Mouse (Mus musculus): ENCODE measurements around the gene Clps.
A peak's percentile ranks its signal among the peaks of the same experiment; 100 is the strongest.
"Not testable (repeated sequence)": the region's sequence is repeated elsewhere in the genome, so short reads cannot be mapped to it uniquely, and the experiment has no call there.

Gene Clps

DNA sequence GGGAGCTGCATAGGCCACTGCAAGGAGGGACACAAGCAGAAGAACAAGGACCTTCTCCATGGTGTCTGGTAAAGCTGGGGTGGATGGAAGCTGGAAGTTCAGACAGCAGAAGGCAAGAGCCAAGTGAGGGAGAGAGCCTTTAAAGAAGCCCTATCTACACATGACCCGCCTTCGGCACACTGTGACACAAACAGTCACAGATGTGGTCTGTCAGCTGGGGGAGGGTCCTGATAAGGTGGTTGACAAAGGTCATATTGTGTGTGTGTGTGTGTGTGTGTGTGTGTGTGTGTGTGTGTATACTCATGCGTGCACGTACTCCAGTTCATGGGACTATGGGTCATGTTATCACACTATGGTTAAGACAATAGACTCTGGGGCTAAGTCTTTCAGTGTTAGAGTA lies at the start of gene Clps:
Gene Clps, minus strand, starts transcription at position 169 of the 400 bp plus-strand sequence.
- DNase-seq (ENCODE audit: low spot score in 2 of 2) = no peak

DNA sequence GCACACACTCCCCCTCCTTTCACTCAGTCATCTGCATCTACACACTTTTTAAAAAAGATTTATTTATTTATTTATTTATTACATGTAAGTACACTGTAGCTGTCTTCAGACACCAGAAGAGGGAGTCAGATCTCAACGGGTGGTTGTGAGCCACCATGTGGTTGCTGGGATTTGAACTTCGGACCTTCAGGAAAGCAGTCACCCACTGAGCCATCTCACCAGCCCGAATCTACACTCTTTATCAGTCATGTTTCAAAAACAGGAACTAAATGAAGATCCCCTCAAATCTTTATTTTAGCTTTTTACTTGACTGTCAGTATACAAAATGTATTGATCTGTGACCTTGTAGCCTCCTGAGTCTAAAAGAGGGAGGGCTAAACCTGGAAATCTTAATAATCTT lies 49.0 kb upstream of the Clps start:
- no peak for DNase-seq (ENCODE audit: low spot score in 2 of 2)

DNA sequence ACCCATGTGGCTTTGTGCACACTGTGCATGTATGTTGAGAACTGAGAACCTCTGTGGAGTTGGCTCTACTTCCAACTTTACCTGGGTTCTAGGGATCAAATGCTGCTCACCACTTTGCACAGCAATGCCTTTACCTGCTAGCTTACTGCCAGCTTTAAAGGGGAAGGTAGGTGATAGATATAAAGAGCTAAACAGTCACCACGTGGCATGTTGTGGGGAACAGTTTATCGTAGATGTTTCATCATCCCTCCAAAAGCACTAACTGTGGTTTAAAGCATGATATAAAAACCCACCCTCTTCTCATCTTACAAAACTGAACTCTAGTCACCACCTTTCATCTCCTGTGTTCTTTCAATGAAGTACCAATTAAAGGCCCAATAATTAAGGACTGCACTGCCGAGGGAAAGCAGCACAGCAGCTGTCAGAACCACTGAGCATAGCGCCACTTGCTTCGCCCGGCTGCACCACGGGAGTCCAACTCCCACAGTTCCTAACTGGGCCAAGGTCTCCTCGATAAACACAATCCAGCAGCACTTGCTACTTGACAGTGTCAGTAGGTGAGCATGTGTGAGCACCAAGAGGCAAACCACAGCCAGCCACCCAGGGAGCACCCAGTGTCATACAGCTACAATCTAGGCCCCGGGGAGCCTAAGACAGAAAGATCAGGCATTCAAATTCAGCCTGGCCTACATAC lies 41.1 kb upstream of the Clps start:
- no peak for DNase-seq (ENCODE audit: low spot score in 2 of 2)

DNA sequence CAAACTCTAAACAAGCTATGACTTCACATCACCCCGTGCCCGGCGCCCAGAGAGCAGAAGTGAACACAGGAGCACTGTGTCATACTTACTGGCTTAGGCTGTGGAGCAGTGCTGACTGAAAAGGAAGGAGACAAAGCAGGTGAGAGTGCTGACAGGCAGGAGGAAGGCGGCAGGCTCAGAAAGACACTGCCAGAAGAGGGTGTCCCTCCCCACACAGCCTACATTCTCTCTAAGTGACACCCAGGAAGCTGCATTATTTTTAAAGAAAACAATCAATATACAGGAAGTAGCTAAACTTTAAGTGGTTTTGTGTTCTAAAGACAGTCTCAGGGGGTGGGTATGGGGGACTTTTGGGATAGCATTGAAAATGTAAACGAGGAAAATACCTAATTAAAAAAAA lies 40.2 kb upstream of the Clps start:
- DNase-seq (ENCODE audit: low spot score in 2 of 2) = no peak

DNA sequence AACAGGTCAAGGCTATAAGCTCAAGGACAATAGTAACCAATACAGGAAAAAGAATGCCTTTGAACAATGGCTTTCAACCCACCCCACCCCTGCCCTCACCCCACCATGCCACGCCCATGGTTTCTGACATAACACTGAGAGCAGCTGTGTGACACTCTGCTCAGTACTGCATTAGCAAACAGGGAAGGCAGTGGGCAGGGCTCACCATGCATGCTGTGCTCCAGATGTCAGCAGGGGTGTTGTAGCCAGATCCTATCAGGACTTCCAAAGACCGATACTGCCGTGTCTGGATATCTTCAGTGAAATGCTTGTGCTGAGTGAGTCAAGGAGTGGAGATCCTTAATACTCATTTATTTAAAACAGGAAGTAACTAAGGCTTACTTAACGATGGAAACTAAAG lies 33.4 kb upstream of the Clps start:
- DNase-seq (ENCODE audit: low spot score in 2 of 2) = no peak

DNA sequence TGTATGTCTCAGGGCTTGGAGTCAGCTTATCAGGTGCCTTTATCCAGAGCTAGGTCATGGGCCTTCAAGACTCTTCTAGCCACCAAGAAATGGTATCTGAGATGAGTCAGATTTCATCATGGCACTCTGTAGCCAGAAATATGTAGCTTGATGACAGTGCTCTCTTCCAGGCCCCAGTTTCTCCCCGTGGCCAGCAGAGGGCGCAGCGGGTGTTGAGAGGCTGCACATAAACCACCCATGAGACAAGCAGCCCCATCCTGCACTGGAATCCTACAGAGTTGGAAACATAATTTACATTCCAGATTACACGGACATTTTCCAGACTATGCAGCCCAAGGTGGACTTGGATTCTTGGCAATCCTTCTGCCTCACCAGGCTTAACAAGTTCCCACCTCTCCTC lies 32.4 kb upstream of the Clps start:
- peak; percentile 44 to 70 for DNase-seq (ENCODE audit: low spot score in 2 of 2)

DNA sequence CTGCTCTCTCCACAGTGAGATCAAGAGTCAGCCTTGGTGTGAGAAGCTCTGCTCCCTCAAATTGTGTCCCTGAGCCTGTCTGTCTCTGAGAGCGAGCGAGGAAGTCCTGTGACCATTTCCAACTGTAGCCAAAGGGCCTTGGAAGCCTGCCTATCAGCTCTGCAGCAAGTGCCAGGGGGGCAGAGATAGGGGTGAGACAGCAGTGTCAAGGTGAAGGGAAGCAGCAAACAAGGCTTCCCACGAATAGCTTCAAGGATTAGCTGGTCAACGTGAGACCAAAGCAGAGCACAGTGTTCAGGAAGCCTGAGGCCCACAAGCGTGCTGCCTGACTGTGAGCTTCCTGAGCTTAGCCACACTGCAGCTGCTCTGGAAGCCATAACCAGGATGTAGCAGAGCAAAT lies 30.9 kb upstream of the Clps start:
- DNase-seq (ENCODE audit: low spot score in 2 of 2) = no peak

DNA sequence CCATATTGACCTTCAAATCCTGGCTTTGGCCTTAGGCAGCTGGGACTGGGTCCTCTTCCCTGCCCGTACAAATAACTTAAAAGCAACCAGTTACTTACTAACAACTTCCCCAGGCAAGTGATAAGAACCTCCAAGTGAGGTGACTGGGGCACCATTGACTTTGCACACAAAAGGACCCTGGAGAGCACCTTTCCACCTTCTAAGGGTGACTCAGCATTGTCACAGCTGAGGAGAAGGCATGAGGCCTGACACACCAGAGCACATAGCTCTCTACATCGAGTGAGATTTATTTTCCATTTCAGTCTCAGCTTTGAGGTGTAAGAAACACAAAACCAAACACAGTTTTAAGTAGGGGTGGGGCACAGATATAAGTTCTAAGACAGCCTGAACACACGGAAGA lies 30.0 kb upstream of the Clps start:
- DNase-seq (ENCODE audit: low spot score in 2 of 2) = no peak

DNA sequence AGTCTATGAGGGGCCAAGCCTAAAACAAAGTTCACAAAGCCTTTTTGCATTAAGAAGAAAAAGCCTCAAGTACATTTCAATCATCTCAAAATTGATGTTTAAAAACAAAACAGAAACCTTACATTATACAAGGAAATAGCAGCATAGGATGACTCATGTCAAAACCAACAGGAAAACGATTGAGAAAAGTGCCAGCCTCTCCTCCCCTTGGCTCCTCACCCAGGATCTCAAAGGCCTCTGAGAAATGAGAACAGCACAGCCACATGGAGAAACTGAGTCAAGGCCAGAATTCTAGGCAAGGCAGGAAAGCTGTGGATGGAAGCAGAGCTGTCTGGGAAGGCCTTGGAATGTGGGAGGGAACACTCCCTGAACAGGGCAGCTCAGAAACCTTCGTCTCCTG lies 28.0 kb upstream of the Clps start:
- no peak for DNase-seq (ENCODE audit: low spot score in 2 of 2)

DNA sequence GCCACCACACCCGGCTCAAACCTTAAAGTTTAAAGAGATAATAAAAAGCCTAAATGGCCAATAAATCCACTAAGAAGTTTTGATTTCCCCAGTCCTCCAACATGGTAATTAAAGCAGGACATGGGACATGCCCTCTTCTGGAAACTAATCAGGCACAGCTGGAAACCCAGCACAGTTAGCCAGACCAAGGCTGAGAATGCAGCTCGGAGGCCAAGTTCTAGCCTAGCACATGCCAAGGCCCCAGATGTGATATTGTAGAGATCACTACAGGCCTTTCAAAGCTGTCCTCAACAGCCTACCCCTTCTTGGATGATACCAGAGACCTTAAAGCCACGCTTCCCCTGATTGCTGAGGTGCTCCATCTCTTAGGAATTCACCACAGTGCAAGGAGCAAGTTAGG lies 25.9 kb upstream of the Clps start:
- DNase-seq (ENCODE audit: low spot score in 2 of 2) = no peak

DNA sequence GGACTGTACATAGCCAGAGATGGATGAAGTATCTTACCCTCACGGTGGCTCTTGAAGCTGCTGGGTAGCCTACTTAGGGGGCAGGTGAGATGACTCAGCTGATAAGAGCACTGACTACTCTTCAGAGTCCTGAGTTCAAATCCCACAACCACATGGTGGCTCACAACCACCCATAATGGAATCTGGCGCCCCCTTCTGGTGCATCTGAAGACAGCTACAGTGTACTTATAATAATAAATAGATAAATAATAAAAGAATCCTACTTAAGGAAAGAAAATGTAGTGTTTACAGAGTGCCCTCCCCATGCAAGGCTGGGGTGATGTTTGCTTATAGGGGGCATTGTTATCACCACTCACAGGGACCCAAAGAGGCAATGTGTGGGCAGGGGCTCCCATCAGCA lies 20.5 kb upstream of the Clps start:
- no peak for DNase-seq (ENCODE audit: low spot score in 2 of 2)

DNA sequence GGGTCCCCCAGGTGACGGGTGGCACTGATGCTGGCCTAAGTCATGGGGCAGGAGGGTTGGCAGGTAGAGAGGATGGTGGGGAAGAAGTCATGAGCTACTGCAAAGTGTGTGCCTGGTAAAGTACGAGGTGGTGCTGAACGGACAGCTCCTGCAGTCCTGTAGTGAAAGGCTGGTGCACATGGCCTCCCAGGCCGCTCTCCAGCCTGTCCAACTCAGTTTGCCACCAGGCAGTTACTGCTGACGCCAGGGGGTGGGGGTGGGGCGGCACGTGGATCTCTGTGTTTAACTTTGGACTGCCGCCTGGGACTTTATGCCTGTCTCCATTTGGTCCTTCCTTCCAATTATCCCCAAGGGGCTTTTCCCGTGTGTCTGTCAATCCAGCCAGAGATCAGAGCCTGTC lies 19.8 kb upstream of the Clps start:
- DNase-seq (ENCODE audit: low spot score in 2 of 2) = no peak

DNA sequence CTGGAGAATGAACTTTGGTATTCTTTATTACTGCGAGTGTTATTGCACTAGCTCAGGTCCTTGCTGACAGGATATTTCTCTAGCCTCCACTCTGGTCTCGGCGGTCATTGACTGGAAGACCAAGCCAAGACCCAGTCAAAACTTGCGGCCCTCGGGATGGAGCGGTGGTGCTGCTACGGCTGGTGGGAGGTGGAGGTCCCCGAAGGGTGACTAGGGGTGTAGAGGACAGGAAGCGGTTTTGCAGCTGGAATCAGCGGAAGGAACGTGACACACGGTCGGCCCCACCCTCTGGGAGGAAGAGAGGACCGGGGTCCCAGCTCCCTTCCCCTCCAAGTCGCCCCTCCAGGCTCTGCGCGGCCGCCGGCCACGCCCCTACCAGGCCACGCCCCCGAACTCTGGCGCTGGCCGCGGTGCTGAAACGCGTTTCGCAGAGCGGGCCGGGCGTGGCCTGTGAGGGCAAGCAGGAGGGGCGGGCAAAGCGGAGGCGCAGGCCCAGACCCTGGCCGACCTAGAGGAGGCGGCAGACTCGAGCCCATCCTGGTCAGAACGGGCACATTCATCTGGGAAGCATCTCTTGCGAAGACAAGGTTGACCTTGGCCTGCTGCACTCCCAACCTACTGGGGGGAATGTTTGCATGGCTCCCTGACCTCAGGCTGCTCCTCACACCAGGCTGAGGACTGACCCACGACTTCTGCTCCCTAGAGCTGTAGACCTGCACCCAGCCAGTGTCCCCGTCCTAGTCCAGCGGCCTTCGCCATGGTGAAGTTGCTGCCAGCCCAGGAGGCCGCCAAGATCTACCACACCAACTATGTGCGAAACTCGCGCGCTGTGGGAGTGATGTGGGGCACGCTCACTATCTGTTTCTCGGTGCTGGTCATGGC lies 14.9 kb upstream of the Clps start, which contains the start of gene Lhfpl5:
Gene Lhfpl5, plus strand, starts transcription at position 398 of the 882 bp plus-strand sequence.
- no peak for DNase-seq (ENCODE audit: low spot score in 2 of 2)

DNA sequence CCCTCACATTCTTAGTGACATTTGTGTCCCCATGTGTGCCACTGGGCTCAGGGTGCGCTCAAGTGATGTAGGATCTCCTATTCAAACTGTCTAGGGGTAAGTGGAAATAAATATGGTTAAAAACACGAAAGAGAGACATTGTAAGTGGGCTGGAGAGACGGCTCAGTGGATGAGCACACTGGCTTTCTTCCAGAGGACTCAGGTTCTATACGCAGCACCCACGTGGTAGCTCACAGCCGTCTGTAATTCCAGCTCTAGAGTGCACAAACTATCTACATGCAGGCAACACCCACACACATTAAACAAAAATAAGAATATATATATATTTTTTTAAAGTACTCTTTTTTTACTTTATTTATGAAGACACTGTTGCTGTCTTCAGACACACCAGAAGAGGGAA lies 12.4 kb upstream of the Clps start:
- DNase-seq (ENCODE audit: low spot score in 2 of 2) = no peak

DNA sequence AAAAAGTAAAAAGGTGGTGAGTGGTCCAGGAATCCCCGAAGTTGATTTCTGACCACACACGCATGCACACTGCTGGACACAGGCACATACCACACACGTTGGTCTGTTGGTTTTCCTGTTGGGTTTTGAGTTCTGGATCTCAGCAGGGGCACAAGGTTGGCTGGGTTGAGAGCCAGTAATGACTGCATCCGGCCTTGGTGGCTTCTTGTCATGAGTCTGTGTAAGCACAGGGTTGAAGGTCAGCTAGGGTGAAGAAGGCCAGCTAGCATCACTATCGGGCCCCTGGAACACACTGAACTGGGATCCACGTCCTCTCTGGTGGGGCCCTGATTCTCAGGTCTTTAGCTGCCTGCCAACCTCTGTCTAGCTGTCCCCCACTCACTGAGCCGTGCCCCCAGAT lies 12.0 kb upstream of the Clps start:
- DNase-seq (ENCODE audit: low spot score in 2 of 2) = no peak

DNA sequence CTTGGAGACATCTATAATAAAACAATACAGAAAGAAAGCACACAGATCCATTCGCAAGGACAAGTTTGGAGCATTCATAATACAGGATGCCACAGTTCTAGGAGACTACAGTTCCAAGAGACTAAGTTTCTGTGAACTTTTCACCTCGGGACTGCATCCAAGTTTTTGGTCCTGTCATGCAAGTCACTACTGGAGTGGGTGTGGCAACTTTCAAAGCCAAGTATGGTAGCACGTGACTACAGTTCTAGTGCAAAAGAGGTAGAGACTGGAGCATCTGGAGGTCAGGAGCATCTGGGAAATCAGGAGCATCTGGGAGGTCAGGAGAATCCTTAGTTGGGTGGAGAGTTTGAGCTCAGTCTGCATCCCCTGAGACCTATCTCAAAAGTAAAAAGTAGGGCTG lies 11.3 kb upstream of the Clps start:
- DNase-seq (ENCODE audit: low spot score in 2 of 2) = no peak

DNA sequence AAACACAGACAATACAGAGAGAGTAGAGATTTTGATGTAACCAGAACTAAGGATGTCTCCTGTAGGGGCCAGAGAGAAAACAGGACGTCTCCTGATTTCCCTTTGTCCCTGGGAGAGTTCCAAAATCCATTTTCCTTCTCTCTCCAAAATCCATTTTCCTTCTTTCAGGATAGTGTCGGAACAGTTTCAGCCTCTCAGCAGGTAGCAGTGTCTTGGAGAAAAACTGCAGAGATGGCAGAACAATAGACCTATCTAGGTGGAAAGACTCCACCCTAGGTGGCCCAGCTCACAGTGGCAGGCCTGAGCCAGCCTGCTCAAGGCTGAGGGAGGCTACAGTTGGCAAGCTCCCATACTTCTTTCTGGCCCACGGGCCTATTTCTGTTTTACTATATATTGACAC lies 7.0 kb upstream of the Clps start:
- no peak for DNase-seq (ENCODE audit: low spot score in 2 of 2)

DNA sequence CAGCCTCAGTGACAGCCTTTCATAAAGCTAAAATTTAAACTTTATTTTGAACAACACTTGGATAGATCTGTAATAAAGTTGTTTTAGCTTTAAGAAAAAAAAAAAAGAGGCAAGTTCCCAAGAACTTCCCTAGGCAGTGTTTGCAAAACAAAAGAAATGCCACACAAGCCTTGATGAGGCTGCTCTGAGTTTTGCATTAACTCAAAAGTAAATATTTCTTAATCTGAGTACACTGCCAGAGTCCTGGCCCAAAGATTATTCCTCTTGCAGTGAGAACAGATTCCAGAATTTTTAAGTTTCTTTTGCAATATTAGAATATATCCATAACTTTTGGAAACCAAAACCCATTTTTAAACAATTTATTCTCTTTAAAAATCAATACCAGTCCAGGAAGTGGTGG lies 4.6 kb upstream of the Clps start:
- no peak for DNase-seq (ENCODE audit: low spot score in 2 of 2)

DNA sequence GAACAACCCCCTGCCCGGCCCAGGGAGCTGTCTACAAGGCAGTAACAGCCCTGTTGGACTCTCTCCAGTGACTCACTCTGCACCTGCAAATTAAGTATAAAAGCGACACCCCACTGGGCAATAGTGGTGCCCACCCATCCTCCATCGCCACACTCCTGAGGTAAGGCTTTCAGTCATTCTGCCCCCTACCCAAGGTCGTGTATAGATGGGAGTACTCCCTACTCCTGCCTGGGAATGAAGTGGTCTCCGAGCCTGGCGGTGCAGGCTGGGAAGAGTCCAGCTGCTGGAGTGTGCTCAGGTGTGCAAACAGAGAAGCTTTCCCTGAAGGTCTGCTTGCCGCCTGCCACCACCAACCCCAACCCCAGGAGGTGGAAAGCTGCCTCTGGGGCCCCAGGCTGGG lies 1.0 kb upstream of the Clps start:
- no peak for DNase-seq (ENCODE audit: low spot score in 2 of 2)

DNA sequence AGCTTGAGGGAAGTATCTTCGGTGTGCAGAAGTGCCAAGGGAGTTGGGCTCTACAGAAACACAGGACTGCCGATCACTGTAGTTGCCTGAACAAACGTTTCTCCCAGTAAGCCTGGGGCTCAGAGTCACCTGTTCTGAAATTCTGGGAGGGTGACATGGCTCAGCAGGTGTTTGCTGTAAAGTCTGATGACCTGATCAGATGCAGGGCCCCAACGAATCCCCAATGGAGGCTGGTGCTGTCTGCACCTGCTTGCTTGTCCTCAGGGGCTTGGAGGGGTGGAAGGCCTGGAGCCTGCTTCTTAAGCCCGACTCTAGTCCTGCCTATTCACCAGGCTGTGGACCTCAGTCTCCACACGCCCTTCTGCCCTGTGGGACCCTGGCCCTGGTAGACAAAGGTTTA lies 2.8 kb downstream of the Clps start:
- no peak for DNase-seq (ENCODE audit: low spot score in 2 of 2)

DNA sequence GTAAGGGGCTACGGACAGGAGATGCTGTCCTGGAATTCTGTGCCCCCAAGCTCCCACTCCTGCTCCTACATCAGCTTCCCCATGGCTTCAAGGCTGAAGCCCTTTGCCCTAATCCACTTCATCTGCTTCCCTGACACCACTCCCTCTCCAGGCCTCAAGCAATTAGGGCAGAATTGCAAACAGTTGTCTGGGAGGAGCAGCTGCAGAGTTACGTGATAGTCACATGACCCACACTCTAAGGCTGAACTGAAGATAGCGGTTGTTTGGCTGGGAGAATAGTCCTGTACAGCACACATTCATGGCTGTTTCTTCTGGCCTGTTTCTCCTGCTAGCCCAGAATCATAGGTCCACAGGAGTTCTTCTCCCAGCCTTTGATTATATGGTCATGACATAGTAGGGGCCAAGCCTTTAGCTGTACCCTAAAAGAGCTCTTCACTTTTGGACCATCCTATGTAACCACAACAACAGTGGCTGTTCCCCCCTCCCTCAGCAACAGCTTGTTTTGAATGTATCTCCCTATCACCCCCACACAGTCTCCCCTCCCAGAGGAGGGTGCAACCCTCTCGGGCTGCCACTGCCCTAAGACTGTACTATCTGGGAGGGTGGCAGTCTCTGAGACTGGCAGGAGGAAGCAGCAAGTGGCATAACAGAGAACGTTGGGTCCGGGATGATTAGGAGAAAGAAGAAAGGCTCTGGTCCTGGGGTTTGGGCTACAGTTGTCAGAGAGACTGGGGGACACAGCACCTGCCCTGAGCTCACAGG lies 3.8 kb downstream of the Clps start:
- no peak for DNase-seq (ENCODE audit: low spot score in 2 of 2)

DNA sequence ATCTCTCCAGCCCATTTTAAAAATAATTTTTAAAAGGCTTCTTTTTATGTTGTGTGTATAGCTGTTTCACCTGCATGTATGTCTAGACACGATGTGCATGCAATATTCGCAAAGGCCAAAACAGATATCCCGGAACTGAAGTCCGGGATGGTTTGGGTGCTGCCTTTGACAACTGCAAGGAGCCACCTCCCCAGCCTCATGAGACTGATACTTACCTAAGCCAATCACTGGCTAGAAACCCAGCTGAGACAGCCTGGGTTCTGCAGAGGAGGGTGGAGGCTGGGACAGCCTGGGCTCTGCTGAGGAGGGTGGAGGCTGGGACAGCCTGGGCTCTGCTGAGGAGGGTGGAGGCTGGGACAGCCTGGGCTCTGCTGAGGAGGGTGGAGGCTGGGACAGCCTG lies 6.5 kb downstream of the Clps start:
- not testable (repeated sequence) for DNase-seq (ENCODE audit: low spot score in 2 of 2)

Measured in frontal cortex, postnatal 25 days (tissue).